Mouse (Mus musculus) E14TG2a.4 (cell line): ENCODE data around the gene Cit.

ENCODE experiments used
- H3K27me3 ChIP-seq: 2 replicates; pipeline ENCODE4 v1.6.1; 2014; ENCODE audit warnings: low read length, control low read depth; ENCODE audit not compliant: insufficient read depth
- H3K36me3 ChIP-seq: 2 replicates; pipeline ENCODE4 v1.6.1; 2014; ENCODE audit warnings: low read length, control low read depth; ENCODE audit not compliant: insufficient read depth
- H3K4me1 ChIP-seq: replicated peaks from 2 replicates; pipeline ENCODE4 v1.6.1; 2014; ENCODE audit warnings: low read depth, low read length, control low read depth
- H3K4me3 ChIP-seq: replicated peaks from 2 replicates; pipeline ENCODE4 v1.5.1; 2014; ENCODE audit warnings: mild to moderate bottlenecking, low read length
- H3K9me3 ChIP-seq: 2 replicates; pipeline ENCODE4 v1.6.1; 2014; ENCODE audit warnings: low read length, control low read depth
- CTCF ChIP-seq: conservative IDR thresholded peaks from 2 replicates; pipeline ENCODE4 v1.5.1; 2014; ENCODE audit warnings: low read length
- NANOG ChIP-seq: IDR thresholded peaks from 2 replicates; pipeline ENCODE4 v1.6.1; 2014; ENCODE audit warnings: borderline replicate concordance, low read length, mixed read lengths
- POU5F1 ChIP-seq: IDR thresholded peaks from 2 replicates; pipeline ENCODE4 v1.6.1; 2014; ENCODE audit warnings: low read length, borderline replicate concordance

Cit gene

DNA sequence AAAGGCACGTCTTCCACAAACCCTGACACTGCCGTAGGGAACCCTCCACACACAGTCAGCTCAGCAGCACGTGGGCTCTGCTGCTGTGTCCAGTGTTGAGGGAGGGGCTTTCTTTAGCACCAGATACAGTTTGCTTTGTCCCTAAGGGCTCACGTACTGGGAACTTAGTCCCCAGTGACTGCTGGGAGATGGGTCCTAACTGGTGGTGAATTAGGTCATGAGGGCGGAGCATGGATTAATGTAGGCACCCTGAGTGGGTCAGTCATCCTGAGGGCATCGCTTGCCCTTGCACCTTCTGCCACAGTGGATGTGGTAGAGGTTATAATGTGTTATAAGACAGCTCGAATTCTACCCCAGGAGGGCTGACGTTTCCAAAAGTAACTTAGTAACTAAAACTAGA is 172.3 kb downstream of the Cit start:
- TF ChIP-seq NANOG = no peak

DNA sequence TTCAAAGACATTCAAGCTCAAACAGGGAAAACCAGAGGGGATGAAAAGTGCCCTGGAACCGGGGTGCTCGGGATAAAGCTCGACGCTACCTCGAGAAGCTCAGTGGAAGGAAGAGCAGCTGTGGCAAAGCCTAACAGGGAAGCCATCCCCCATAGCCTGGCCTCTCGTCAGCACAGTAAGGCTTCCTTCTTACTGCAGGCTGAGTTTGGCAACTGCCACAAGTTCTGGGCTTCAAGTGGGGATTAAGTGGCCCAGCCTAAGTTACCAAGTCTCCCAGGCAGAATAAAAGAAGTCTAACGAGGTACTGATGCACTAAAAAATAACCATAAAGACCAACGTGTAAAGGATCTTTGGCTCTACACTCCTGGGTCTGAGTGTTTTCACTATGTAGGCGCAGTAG is 173.1 kb downstream of the Cit start:
- H3K27me3 ChIP-seq = no peaks in the 10 kb centered on the region
- H3K4me1 ChIP-seq = peaks cover 69% of the 10 kb centered on the region
- H3K9me3 ChIP-seq = no peaks in the 10 kb centered on the region
- no peak overlapping the region for H3K4me3 ChIP-seq
- TF ChIP-seq CTCF = no peak
- no peak for TF ChIP-seq POU5F1
- TF ChIP-seq NANOG = no peak
- peaks cover 95% of the 10 kb centered on the region for H3K36me3 ChIP-seq

More for the DNA sequence above, 172.3 kb downstream of the Cit start:
- H3K36me3 ChIP-seq = peaks cover 98% of the 10 kb centered on the region
- H3K4me1 ChIP-seq = peaks cover 61% of the 10 kb centered on the region
- H3K4me3 ChIP-seq = no peak overlapping the region
- H3K27me3 ChIP-seq = no peaks in the 10 kb centered on the region
- no peaks in the 10 kb centered on the region for H3K9me3 ChIP-seq

DNA sequence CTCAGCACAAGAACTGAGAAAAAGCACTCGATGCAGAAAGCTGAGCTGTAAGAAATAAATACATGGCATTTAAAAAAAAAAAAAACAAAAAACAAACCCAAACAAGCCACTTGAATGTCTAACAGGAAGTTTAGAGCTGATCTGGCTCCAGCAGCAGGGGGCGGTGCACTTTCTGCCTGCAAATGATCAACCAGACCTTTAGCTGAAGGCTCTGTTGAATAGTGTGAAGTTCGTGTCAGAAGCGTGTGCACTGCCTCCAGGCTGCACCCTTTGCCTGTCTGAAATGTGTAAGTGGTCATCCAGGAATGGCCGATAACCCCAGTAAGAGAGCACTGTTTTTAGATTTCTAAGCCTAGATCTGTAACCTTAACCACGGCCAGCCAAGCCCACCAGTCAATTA is 173.7 kb downstream of the Cit start:
- peaks cover 72% of the 10 kb centered on the region for H3K4me1 ChIP-seq
- peaks cover 90% of the 10 kb centered on the region for H3K36me3 ChIP-seq
- H3K9me3 ChIP-seq = no peaks in the 10 kb centered on the region
- no peak for TF ChIP-seq POU5F1
- no peak for TF ChIP-seq NANOG
- TF ChIP-seq CTCF = no peak
- no peak overlapping the region for H3K4me3 ChIP-seq
- no peaks in the 10 kb centered on the region for H3K27me3 ChIP-seq

DNA sequence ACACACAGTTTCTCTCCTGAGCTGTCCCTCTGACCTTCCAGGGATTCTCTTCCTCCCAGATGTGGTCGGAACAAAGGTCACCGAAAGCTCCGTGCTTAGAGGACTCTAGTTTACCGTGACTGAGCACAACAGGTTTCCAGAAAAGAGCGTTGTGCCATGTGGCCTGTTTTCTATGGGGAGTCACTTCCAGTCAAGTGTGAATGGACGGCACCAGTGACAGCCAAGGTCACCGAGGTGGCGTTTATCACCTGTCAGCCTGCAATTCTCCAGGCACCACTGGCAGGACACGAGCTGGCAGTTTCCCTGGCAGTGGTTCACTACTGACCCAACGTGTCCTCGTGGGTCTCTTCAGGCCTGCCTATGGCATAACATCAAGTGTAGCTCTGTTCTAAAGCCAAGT is 174.3 kb downstream of the Cit start:
- Histone ChIP-seq H3K9me3 (no peaks in the 10 kb centered on the region), H3K36me3 (peaks cover 84% of the 10 kb centered on the region), H3K27me3 (no peaks in the 10 kb centered on the region), H3K4me3 (no peak overlapping the region), H3K4me1 (peaks cover 66% of the 10 kb centered on the region)
- TF ChIP-seq CTCF = no peak
- no peak for TF ChIP-seq POU5F1
- no peak for TF ChIP-seq NANOG

DNA sequence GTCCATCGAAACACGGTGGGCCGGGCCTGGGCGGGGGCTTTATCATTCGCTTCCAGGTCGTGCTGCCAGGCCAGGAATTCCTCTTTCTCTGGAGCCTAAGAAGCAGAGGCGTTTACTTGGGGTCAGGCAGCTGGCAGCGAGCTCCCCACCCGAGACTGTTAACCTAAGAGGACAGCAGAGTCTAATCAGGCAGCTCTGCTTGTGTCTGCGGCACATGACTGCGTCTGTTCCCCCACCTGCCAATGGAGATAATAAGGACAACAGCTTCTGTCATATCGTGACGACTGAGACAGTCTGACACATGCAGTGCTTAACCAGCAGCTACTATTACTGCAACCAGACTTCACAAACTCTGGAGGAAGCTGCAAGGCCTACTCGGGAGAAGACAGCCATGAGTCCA is 176.5 kb downstream of the Cit start:
- Histone ChIP-seq H3K27me3 (no peaks in the 10 kb centered on the region), H3K4me1 (peaks cover 61% of the 10 kb centered on the region), H3K9me3 (no peaks in the 10 kb centered on the region), H3K36me3 (peaks cover 62% of the 10 kb centered on the region), H3K4me3 (0 out of 2 replicates have a peak overlapping the region, but pooled peaks have one; percentile 10)
- TF ChIP-seq NANOG (no peak), CTCF (no peak), POU5F1 (no peak)

DNA sequence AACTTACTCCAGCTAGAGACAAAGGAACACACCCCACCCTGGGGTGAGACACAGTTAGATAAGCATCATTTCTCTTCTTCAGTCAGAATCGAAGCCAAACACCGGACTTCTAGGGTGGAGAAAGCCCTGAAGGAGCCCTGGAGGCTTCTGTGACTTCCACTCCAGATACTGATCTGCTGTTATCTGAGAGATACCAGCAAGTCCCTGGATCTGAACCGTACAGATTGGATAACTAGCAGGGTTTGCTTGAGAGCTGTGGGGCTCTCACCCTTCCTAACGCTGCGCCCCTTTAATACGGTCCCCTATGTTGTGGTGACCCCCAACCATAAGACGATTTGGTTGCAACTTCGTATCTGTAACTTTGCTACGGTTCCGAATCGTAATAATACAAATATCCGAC is 177.1 kb downstream of the Cit start:
- Histone ChIP-seq H3K27me3 (no peaks in the 10 kb centered on the region), H3K9me3 (no peaks in the 10 kb centered on the region), H3K4me1 (peaks cover 65% of the 10 kb centered on the region), H3K36me3 (peaks cover 56% of the 10 kb centered on the region), H3K4me3 (0 out of 2 replicates have a peak overlapping the region, but pooled peaks have one; percentile 10)
- TF ChIP-seq POU5F1 (no peak), NANOG (no peak), CTCF (no peak)

DNA sequence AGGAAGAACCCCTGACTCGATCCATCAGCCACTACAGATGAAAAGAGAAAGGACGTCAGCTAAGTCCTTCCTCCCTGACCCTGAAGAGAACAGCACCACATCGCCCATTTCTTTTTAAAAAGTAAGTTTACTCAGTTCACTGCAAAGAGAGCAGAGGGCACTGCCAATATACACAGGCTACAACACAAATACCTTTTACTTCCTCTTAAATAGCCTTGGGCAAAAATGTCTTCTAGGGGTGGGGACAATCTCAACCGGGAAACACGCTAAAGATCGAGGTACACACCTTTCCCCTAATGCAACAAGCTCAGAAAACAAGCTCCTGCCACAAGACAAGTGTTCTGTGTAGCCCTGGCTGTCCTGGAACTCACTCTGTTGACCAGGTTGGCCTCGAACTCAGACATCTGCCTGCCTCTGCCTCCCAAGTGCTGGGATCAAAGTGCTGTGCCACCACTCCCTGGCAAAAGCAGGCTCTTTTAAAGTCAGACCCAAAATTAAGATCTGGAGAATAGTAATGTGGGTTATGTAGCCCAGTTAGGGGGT is 177.7 kb downstream of the Cit start:
- H3K27me3 ChIP-seq = no peaks in the 10 kb centered on the region
- H3K4me1 ChIP-seq = peaks cover 65% of the 10 kb centered on the region
- no peaks in the 10 kb centered on the region for H3K9me3 ChIP-seq
- peak overlapping the region; percentile 93 for H3K4me3 ChIP-seq
- TF ChIP-seq NANOG (no peak), POU5F1 (no peak), CTCF (no peak)
- H3K36me3 ChIP-seq = peaks cover 50% of the 10 kb centered on the region

DNA sequence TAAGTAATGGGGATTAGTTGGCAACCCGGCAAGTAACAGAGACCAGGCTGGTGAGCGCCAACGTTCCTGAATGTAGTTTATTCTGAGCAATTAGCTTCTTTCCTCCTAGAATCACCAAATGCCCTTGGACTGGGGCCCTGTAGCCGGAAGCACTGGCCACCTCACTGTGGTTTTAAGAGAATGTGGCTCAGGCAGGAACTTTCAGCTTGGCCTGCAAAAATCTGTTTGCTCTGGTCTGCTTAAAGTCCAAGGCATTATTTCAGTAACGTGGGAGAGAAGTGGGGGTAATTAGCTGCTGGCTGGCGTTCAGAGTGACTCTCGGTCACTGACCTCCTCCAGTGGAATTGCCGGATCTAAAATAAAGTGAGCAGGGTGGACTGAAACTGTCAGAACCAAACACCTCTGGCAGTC is 178.2 kb downstream of the Cit start:
- H3K36me3 ChIP-seq = peaks cover 45% of the 10 kb centered on the region
- TF ChIP-seq CTCF (no peak), POU5F1 (no peak), NANOG (no peak)
- peaks cover 65% of the 10 kb centered on the region for H3K4me1 ChIP-seq
- peak overlapping the region; percentile 93 for H3K4me3 ChIP-seq
- no peaks in the 10 kb centered on the region for H3K27me3 ChIP-seq
- no peaks in the 10 kb centered on the region for H3K9me3 ChIP-seq

DNA sequence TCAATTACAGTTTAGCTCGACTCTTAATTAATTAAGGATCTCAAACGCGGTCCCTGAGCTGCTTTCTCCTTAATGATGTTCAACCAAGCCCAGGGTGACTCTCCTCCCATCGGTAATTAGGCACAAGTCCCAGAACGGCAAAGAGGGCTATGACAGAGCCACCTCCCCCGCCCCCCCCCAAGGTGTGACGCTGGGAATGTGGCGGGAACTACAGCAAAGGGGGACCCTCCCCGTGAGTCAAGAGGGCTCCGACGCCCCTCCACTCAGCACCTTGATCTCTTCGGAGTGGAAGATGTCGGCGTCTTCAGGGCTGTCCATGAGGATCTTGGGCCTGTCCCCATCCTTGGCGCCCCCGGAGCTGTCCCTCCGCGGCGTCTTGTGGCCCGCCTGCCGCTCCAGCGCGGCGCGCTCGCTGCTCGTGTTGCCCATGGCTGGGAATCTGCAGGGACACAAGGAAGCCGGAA is 178.8 kb downstream of the Cit start:
- no peaks in the 10 kb centered on the region for H3K9me3 ChIP-seq
- H3K4me3 ChIP-seq = peak overlapping the region; percentile 93

More for the DNA sequence above, 178.8 kb downstream of the Cit start:
- no peaks in the 10 kb centered on the region for H3K27me3 ChIP-seq
- TF ChIP-seq POU5F1 (no peak), NANOG (no peak), CTCF (no peak)
- peaks cover 39% of the 10 kb centered on the region for H3K36me3 ChIP-seq
- H3K4me1 ChIP-seq = peaks cover 64% of the 10 kb centered on the region
